Mouse (Mus musculus) MEL (cell line): Measurements from ENCODE around the gene Sla2.
A peak's percentile ranks its signal among the peaks of the same experiment; 100 is the strongest.

Source experiments
- CHD2 ChIP-seq: IDR thresholded peaks from 2 replicates; pipeline ENCODE4 v1.6.1; 2011; ENCODE audit warnings: low read length, improper control_type of control experiment
- CTCF ChIP-seq, 3 experiments: IDR thresholded peaks in 2 of 3; conservative IDR thresholded peaks in 1 of 3; 2 replicates each; pipeline ENCODE4 v1.5.1; 2011 to 2012; ENCODE audit warnings: low read length in 3 of 3, low read depth in 2 of 3, mild to moderate bottlenecking in 2 of 3, improper control_type of control experiment in 1 of 3, inconsistent platforms in 1 of 3, mixed read lengths in 1 of 3, moderate library complexity in 1 of 3; ENCODE audit not compliant: control insufficient read depth in 1 of 3, insufficient read depth in 1 of 3, poor library complexity in 1 of 3, severe bottlenecking in 1 of 3
- EP300 ChIP-seq, 2 experiments: IDR thresholded peaks; 2 replicates each; pipeline ENCODE4 v1.6.1; 2011; ENCODE audit warnings: improper control_type of control experiment in 2 of 2, low read length in 2 of 2, low read depth in 1 of 2, mild to moderate bottlenecking in 1 of 2
- JUND ChIP-seq: IDR thresholded peaks from 2 replicates; pipeline ENCODE4 v1.6.1; 2011; ENCODE audit warnings: low read depth, mild to moderate bottlenecking, improper control_type of control experiment, low read length
- NELFE ChIP-seq: IDR thresholded peaks from 2 replicates; pipeline ENCODE4 v1.6.1; 2011; ENCODE audit warnings: low read depth, low read length, improper control_type of control experiment
- POLR2A ChIP-seq, 2 experiments: IDR thresholded peaks; 2 replicates each; pipeline ENCODE4 v1.6.1; 2011 to 2012; ENCODE audit warnings: low read length in 2 of 2, mild to moderate bottlenecking in 2 of 2, control low read depth in 1 of 2, improper control_type of control experiment in 1 of 2, low read depth in 1 of 2, moderate library complexity in 1 of 2; ENCODE audit not compliant: control insufficient read depth in 1 of 2, insufficient read depth in 1 of 2, poor library complexity in 1 of 2
- TBP ChIP-seq: IDR thresholded peaks from 2 replicates; pipeline ENCODE4 v1.8.0; 2011; ENCODE audit warnings: low read depth, low read length, improper control_type of control experiment
- UBTF ChIP-seq: IDR thresholded peaks from 2 replicates; pipeline ENCODE4 v1.6.1; 2012; ENCODE audit warnings: low read depth, mild to moderate bottlenecking, inconsistent platforms, low read length, improper control_type of control experiment, moderate library complexity, borderline replicate concordance; ENCODE audit not compliant: insufficient read depth
- USF1 ChIP-seq: IDR thresholded peaks from 2 replicates; pipeline ENCODE4 v1.6.1; 2014; ENCODE audit warnings: low read depth, mild to moderate bottlenecking, inconsistent platforms, low read length, improper control_type of control experiment, moderate library complexity

- TF ChIP-seq CTCF (IDR thresholded peaks at IDR 0.05 in 2 of 3, conservative IDR thresholded peaks at IDR 0.05 in 1 of 3; ENCODE audit: control insufficient read depth in 1 of 3, insufficient read depth in 1 of 3, low read depth in 2 of 3, low read length in 3 of 3, poor library complexity in 1 of 3, severe bottlenecking in 1 of 3): no peak
- TF ChIP-seq TBP: peak; percentile 53; the same call in 1 of the 2 replicates
- TF ChIP-seq POLR2A (IDR thresholded peaks at IDR 0.05; ENCODE audit: control insufficient read depth in 1 of 2, insufficient read depth in 1 of 2, low read depth in 1 of 2, low read length in 2 of 2, poor library complexity in 1 of 2): peak; percentile 39 to 45; a peak in 2 of 4 replicates
- no peak for TF ChIP-seq USF1
- no peak for TF ChIP-seq JUND
- no peak; a peak in 1 of 4 replicates for TF ChIP-seq EP300 (IDR thresholded peaks at IDR 0.05; ENCODE audit: low read depth in 1 of 2, low read length in 2 of 2)
- no peak for TF ChIP-seq NELFE
- TF ChIP-seq UBTF: no peak
- no peak for TF ChIP-seq CHD2
Observed at GRCm38 (mm10) chr2:156863487-156864160, 23.4 kb downstream of the Sla2 start.
